Mouse (Mus musculus) lung, adult 2 months (tissue): ENCODE results near the gene Ftl1.

Experiments
- CTCF ChIP-seq: fragments of 200-500 bp; IDR thresholded peaks from 2 replicates; pipeline ENCODE4 v1.5.1; 2011; ENCODE audit warnings: mild to moderate bottlenecking, low read length, control low read depth; ENCODE audit not compliant: insufficient read depth
- POLR2A ChIP-seq: fragments of 200-500 bp; IDR thresholded peaks from 2 replicates; pipeline ENCODE4 v1.6.1; 2011; ENCODE audit warnings: low read depth, mild to moderate bottlenecking, control low read depth, low read length, borderline replicate concordance; ENCODE audit errors: extremely low read depth

GRCm38 (mm10) chr7:45494548-45494947, 34.9 kb upstream of the Ftl1 start:
- TF ChIP-seq POLR2A (no peak), CTCF (no peak)
